Mouse (Mus musculus) erythroblast, adult 5-6 weeks (primary cell): ENCODE measurements around the gene Tspan1. TPM values are rescaled to one million over a fixed set of nuclear protein-coding genes. Genes with fewer than 3 reads are reported as not detected.

Experiments
- ATAC-seq: replicated peaks from 2 replicates; pipeline ENCODE4 v1.8.0; 2016; ENCODE audit warnings: moderate number of reproducible peaks, mild to moderate bottlenecking, moderate TSS enrichment, inconsistent platforms; ENCODE audit not compliant: poor library complexity, low FRiP score, severe bottlenecking
- total RNA-seq, 2 experiments: library from RNA; stranded (forward) in 1 of 2; stranded (reverse) in 1 of 2; fragments of 150-400 nt in 1 of 2; fragments of 200-764, 138-1000 nt in 1 of 2; gene quantifications; 2 replicates each; pipeline versions ENCODE4 v1.2.3 to v1.2.4; 2015 to 2017; ENCODE audit warnings: low replicate concordance in 2 of 2

The Tspan1 gene
- not detected in 2 replicates for total RNA-seq (2015; ENCODE audit: low replicate concordance)
- total RNA-seq (2017; ENCODE audit: low replicate concordance), result not detected in 2 replicates

DNA sequence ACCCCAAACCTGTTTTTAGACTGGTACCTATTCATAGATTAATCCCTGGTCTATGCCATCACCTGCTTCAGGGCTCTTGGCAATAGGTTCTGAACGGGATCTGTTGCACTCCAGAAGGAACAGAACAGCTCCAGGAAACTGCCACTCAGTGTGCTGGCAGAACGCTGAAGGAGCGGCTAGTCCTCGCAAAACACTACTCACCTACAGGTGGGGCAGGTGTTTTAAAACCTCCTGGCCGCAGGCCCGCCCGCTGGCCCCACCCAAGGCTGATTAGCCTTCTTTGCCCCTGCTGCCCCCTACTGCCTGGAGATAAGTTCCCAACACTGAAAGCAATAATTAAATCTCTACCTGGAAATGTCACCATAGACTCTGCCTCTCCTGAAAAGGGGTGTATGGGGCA, at the start of gene Tspan1:
Gene Tspan1, minus strand, starts transcription at position 198 of the 400 bp plus-strand sequence.
- ATAC-seq, result no peak

DNA sequence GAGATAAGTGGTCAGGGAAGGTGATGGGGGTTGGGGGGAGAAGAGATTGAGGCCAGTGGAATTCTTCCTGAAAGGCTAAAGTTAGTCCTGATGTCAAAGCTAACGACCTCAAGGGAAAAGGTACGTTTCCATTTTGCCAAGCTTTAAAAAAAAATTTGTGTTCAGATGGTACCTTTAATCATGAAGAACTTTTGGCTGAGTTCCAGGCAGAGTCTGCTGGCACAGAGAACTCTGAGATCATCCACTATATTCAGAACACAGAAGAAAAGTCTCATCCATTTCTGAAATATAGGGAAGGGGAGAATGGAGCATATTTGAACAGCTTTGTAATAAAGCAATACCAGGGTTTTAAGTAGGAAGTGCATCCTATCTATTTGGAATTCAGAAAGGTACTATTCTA, 49.6 kb upstream of the Tspan1 start:
- ATAC-seq, result no peak

DNA sequence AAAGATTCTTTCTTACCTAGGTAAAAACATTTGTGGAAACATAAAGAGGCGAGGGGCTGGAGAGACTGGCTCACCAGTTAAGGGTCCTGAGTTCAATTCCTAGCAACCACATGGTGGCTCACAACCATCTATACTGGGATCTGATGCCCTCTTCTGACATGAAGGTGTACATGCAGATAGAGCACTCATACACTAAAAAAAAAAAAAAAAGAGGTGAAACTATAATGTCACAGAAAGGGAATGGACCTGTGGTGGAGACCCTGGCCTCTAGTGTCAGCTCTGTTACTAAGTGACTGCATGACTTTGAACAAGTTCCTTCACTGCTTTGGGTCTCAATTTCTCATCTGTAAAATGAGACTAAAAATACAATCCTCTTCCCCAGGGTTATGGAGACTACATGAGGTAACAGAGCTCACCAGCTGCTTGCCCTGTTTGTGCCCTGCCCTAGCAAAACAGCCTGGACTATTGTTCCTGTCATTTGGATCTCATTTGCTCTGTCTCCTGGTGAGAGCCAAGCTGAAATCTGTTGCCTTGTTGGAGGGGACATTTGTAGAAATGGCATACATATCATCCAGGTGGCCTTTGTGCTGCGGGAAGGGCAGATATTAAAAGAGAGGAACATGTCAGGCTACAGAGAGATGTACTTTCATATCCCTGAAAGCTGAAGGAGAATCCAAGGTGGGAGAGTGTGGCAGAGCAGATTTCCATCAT, 48.6 kb upstream of the Tspan1 start:
- ATAC-seq, result no peak

DNA sequence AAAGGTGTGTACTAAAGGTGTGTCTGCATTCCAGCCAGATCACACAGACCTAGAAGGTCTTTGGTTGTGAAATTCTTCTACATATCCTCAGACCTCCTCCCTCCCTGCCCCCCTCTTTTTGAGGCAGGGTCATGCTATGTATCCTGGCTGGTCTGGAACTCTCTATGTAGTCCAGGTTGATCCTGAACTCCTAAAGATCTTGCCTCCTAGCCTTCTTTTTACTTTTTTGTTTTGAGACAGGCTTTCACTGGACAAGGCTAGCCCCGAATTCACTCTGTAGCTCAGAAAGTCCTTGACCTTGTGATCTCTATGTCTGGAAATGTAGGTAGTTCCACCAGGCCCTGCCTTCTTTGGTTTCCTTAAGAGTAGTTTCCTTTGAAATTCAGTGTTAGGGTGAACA, 41.5 kb upstream of the Tspan1 start:
- no peak for ATAC-seq

DNA sequence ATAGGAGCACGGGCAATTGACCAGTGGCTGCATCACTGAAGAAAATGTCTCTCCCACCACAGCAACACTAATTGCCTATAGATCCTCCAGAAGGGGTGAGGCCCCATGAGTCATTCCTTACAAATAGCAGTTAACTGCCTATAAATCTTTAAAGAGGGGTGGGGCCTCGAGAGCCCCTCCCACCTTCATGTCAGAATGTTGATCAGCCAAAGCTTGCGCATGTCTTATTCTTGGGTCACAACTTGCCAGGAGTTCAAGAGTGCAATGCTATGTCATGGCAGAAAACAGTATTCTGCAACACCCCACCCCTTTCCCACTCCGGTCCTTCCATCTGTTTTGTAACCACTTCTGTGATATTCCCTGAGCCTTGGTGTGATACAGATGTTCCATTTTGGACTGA, 39.1 kb upstream of the Tspan1 start:
- no peak for ATAC-seq

DNA sequence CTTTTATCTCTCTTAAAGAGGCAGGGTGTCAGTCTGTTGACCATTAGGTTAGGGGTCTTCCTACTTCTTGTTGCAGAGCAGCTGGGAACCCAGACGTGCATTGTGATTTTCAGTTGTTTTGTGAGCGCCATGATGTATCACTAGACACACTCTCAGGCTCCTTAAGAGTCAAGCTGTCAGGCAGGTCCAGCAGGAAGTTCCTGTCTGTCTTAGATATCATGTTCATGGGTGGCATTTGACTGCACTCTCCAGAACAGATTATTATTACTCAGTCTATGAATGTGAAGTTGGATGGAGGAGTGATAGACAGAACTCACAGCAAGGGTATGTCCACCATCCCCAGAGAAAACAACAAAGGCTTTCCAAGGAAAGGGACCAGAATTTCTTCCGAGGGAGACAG, 37.0 kb upstream of the Tspan1 start:
- no peak for ATAC-seq

DNA sequence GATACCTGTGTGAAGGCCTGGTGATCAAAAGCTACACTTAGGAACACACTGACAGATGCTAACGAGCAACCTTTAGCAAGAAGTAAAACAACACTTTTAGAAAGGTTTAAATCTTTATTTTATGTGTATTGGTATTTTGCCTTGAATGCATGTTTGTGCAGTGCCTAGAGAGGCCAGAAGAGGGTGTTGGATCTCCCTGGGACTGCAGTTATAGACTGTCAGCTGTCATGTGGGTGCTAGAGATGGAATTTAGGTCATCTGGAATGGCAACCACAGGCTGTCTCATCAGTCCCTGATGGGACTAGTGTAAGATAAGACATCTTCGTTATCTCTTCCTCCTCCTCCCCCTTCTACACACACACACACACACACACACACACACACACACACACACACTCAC, 31.0 kb upstream of the Tspan1 start:
- ATAC-seq, result no peak

DNA sequence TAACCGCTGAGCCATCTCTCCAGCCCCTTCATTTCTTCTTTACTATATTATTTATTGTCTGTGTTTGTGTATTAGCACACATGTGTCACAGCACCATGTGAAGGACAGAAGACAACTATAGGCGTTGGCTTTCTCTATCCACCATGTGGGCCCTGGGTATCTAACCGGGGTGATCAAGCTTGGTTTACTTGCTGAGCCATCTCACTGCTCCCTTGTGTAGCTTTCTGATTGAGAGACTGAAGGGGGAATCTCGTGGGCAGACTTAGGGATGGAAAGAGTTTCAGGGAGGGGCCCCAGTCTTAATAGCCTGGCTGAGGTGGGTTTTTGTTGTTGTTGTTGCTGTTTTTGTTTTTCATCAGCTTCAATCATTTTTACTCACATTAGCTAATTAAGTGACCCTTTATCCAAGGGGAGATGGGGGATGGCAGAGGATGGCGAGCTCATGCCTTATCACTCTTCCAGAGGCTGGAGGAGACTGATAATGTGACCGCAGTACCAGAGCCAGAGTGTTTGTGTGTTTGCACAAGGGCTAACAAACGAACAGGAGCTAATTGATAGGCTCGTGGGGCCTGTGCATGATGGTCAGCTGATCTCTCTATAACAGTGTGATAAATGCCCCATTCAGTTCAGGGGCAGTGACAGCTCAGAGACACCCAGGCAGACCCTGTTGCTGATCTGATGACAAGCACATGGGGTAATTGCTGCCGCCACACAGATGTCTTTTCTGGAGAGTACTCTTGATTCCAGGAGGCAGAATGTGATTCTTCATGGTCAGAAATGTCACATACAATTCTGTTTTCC, 26.4 kb upstream of the Tspan1 start:
- peak; percentile 90 for ATAC-seq

DNA sequence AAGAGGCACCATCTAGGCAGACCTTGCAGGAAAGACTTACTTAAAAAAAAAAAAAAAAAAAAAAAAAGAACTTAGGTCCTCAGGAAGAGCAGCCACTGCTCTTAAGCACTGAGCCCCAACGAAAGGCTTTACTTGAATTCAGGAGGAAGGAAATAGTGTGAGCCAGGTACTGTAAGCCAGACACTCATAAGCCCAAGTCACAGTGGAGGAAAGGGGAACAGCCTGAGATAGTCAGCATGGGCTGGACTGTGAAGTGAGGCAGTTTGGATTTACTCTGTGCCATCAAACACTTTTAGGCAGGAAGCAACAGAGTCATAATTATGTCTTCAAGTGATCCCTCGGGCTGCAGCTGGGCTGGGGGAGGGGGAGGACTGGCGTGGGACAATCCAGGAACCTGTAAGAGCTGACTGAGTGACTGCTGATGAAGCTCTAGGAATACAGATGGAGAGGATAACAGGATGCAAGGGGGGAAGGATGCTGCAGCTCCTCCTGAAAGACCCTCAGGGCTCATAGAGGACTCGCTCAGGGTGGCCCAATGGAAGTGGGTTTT, 25.0 kb upstream of the Tspan1 start:
- ATAC-seq, result no peak

DNA sequence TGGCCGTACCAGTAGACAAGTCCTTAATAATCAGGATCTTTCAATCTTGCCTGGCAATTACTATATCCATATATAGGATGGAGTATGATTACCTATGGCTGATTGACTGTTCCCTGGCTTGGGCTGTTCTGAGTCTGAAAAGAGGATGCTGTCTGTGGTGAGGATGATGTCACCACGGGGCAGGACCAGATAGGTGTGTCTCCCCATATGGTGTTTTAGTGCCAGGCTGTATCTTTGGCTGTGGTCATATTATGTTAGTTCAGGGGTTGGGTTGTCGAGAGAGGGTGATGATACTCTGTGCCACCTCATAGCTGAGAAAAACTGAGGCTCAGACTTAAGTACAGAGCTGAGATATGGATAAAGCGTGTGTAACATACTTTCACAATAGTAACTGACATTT, 17.7 kb upstream of the Tspan1 start:
- ATAC-seq, result no peak

DNA sequence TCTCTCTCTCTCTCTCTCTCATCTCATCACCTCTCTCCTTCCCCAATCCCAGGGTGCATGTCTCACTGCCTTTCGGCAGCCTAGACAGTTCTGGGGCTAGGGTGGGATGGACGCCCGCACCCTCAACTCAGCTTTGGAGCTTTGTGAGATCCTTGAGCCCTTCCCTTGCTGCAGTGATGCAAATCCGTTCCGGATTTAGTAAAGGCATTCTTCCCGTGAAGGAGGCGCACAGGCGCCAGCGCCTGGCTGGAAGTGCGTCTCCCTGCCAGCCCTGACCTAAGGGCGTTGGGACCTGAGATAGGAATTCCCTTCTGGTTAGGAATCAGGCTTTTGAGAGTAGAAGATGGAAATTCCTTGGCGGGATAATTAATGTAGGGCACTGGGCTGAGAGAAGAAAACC, 15.3 kb upstream of the Tspan1 start:
- no peak for ATAC-seq

DNA sequence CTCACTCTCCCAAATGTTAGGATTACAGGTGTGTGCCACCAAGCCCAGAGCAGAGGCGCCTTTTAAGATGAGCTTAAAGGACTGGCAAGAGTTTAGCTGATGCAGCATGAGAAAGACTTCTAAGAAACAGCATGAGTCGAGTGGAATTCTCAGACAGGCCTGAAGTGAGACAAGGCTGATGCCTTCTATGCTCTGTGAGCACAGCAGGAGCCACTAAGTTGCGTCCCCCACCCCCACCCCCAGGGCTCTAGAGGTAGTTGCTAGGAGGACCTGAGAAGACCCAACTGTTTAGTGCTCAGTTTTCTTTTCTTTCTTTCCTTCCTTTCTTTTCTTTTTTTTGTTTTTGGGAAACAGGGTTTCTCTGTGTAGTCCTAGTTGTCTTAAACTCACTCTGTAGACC, 14.7 kb upstream of the Tspan1 start:
- ATAC-seq, result no peak

DNA sequence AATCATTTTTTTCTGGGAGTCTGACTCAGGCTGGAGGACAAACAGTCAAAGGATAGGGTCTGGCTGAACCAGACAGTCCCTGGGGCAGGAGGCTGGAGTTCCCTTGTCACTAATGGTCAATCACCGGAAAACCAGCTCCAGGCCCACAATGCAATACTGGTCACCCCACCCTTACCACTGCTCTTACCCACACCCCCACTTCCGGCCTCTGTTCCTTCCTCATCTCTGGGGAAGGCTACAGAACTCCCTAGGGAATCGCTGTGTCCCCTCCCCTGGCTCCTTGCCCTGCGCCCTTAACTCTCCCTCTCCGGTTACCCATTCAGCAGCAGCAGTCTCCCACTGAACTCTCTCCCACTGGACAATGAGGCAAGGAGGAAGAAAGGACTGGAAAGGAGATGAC, 9.7 kb upstream of the Tspan1 start:
- ATAC-seq, result no peak

DNA sequence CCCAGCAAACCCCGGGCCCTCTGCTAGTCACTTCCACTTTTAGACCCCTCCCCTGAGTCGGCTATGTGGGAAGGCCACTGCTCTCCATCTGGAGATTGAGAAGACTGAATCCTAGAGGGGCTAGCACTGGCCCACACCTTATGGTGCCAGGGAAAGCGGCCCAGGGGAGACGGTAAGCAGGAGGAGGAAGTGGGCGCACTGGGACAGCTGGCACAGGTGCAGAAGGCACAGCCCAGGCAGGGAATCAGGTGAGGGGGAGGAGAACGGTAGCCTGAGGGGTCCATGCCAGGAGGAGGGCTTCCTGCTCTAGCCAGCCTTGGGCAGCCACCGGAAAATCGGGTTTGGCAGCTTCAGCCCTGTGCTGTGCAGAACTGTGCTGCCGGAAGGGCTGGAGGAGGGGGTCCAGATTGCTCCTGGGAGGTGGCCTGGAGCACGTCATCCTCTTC, 9.2 kb upstream of the Tspan1 start:
- 0 out of 2 replicates have a peak, but pooled peaks have one; percentile 27 for ATAC-seq

DNA sequence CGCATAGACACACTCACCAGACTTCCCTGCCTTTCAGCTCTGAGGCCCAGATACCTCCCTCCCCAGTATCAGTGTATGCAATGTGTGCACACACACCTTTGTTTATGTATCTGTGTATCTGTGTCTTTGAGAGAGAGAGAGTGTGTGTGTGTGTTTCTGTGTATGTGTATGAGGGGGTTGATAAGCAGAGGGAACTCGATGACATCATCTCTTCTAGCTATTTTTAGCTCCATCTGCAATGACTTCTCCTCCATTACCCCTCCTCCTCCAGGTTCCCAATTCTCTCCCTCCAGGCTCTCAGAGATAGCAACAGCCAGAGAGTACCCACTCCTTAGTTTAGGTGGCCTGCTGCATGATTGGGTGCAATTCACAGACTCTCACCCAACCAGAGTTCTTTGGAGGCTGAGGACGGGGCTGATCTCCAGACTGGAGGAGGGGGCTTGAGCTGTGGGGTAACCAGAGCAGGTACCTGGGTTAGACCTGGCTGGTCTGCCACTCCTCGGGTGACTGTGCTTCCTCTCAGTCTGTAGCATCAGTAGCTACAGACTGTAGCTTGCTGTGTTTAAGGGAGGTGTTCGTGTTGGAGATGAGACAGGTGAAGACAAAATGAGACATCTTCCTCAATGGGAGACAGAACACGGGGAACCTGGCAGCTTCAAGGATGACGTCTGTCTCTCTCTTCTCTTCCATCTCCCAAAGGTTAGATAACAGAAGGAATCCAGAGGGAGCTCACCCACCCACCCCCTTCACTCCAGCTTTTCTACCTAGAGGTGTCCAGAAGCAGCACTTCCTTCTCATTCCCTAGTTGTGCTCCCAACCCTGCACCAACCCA, 8.5 kb upstream of the Tspan1 start:
- ATAC-seq, result 0 out of 2 replicates have a peak, but pooled peaks have one; percentile 16

DNA sequence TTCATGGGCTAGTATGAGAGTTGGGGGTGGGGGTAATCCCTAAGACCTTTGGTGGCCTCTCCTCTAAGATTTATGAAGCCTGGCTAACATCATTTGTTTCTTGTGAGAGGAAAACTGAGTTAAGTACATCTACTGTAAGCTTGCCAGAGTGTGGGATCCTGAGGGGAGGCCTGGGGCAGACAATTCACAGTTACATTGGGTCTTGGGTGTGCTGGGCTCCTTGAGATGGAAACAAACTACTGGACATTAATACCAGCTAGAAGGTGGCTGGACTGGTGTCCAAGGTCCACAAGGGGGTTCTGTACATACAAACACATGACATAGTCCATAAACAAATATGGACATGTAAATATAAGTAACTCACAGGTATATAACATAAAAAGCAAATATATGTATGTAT, 7.7 kb upstream of the Tspan1 start:
- ATAC-seq, result no peak

DNA sequence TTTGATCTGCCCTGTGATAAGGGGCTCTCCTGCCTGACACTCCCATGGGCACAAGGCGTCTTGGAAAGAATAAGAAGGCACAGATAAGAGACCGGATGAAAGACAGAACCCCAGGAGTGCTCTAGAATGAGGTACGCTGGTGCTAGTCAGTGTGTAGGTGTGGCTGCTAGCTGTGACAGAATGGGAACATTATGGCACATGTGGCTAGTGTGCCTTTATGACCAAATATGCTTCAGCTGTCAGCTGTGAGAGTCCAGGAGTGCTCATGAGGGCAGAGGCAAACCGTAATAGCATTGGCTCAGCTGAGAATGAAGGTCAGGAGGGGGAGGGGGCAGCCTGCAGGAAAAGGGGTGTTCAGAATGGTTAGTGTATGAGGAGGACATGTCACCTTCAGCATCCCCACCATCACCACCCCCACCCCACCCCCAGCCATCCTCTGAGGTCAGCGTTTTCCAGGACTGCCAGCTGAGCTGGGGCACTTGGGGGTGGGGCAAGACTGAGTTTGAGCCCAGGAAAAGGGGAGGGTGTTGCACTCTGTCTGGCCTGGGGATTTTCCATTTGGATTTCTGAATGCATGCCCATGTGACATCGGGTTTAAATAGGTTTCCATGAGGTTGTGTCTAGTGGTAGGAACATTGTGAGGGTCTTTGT, 7.2 kb upstream of the Tspan1 start:
- no peak for ATAC-seq

DNA sequence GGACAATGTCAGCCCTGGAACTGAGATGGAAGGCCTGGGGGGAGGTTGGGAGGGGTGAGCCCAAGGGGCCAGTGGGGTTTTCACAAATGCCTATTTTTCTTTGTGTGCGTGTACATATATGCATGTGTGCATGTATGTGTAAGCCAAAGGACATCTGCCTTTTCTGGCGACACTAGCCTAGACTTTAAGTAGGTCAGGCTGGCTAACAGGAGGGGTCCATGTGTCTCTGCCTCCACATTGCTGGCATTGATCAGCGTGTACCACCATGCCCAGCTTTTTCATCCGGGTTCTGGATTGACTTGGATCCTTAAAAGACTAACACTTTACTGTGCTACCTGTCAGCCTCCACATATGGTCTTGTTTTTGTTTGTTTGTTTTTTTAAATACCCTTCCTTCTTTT, 6.4 kb upstream of the Tspan1 start:
- ATAC-seq, result no peak

DNA sequence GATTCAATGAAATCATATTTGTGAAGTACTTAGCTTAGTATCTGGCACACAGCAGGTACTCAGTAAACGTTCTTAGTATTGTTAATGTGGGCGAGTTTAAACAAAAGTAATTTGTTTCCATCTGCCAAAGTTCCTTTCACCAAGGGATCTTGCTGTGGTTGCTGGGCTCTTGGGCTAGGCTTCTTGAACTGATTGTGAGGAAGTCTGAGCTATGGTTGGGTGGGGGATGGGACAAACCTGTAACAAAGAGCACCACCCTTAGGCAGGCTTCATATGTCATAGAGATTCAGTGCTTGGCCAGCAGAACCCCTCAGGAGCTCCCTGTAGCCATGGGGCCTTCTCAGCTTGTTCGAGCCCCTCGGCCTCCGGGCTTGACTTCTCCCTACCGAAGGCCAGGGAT, 5.7 kb upstream of the Tspan1 start, which contains the start of the genes 1700042G07Rik and Gm49337:
Gene 1700042G07Rik, plus strand, starts transcription at position 301 of the 400 bp plus-strand sequence.
Gene Gm49337, plus strand, starts transcription at position 313 of the 400 bp plus-strand sequence.
- no peak for ATAC-seq

DNA sequence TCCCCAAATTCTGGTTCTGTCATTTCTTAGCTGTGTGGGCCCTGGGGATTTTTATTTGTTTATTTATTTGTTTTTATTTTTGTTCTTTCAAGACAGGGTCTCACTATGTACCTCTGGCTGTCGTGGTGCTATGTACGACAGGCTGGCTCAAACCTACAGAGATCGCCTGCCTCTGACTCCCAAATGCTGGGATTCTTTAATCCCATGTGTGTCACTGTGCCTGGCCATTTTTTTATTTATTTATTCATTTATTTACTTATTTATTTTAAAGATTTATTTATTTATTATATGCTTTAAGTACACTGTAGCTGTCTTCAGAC, 1.9 kb upstream of the Tspan1 start:
- ATAC-seq, result no peak
